Mouse (Mus musculus) liver, embryonic 16.5 days (tissue): ENCODE results near the gene Shroom3. TPM values are rescaled to one million over a fixed set of nuclear protein-coding genes. Genes with fewer than 3 reads are reported as not detected.

Experiments
- ATAC-seq: fragments of 200-750 bp; cut with Nextera tagmentation; 2 replicates; pipeline ENCODE4 v1.8.0; 2017; ENCODE audit warnings: low read depth, mild to moderate bottlenecking, moderate number of reproducible peaks, moderate library complexity
- H3K27ac ChIP-seq: fragments of 300-500 bp; sonication (generic); 2 replicates; pipeline ENCODE4 v1.5.1; 2014; ENCODE audit warnings: mild to moderate bottlenecking, low read length
- H3K27me3 ChIP-seq: fragments of 300-500 bp; sonication (generic); 2 replicates; pipeline ENCODE4 v1.6.1; 2014; ENCODE audit warnings: low read depth, low read length, mixed read lengths; ENCODE audit not compliant: control insufficient read depth, insufficient read depth
- H3K36me3 ChIP-seq: fragments of 300-500 bp; sonication (generic); 2 replicates; pipeline ENCODE4 v1.6.1; 2014; ENCODE audit warnings: mild to moderate bottlenecking; ENCODE audit not compliant: control insufficient read depth, insufficient read depth
- H3K4me1 ChIP-seq: fragments of 300-500 bp; sonication (generic); 2 replicates; pipeline ENCODE4 v1.6.1; 2014; ENCODE audit warnings: low read depth, low read length, mixed read lengths; ENCODE audit not compliant: control insufficient read depth
- H3K4me2 ChIP-seq: fragments of 300-500 bp; sonication (generic); 2 replicates; pipeline ENCODE4 v1.6.1; 2014; ENCODE audit warnings: low read depth, low read length, mixed read lengths
- H3K4me3 ChIP-seq: fragments of 300-500 bp; sonication (generic); 2 replicates; pipeline ENCODE4 v1.5.1; 2014; ENCODE audit warnings: low read depth, mild to moderate bottlenecking, low read length
- H3K9ac ChIP-seq: fragments of 300-500 bp; sonication (generic); 2 replicates; pipeline ENCODE4 v1.6.1; 2014; ENCODE audit warnings: low read depth, low read length
- H3K9me3 ChIP-seq: fragments of 300-500 bp; sonication (generic); replicated peaks from 2 replicates; pipeline ENCODE4 v1.6.1; 2016; ENCODE audit warnings: low read length; ENCODE audit not compliant: control insufficient read depth
- WGBS: fragments of 180-500 bp; shearing (Covaris S2); extraction: QIAGEN DNeasy Blood & Tissue Kit; methylation state at CpG from one replicate; pipeline ENCODE4 v1.1.7; 2014; ENCODE audit not compliant: insufficient replicate concordance; 5-methylcytosine and 5-hydroxymethylcytosine counted together
- polyA plus RNA-seq: library from polyadenylated mRNA; unstranded; fragments of >200 nt; fragmentation: Nextera tagmentation; extraction: Ambion mirVana; gene quantifications from 2 replicates; pipeline ENCODE4 v1.2.1, GENCODE M21; 2015

Gene Shroom3
- polyA plus RNA-seq, 1 experiment from 2014 or later: 0.31 TPM

DNA sequence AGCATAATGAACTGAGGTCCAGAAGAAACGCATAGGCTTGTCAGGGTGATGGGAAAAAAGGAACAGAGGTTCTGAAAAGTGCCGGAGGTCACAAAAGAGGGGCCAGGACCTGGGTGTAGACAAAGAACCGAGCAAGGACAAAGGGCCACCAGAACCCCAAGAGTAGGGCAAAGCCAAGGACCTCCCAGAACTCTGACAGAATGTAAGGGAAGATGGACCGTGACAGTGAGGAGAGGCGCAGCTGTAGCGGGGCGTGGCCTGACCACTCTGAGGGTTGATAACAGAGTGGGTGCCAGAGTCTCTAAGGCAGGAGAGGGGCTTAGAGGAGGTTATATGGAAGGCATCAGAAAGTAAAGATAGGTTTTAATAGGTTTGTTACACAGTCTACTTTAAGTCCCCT lies 77.3 kb downstream of the Shroom3 start:
- ATAC-seq: no peak
- no peak overlapping the region for H3K4me3 ChIP-seq
- no peaks in the 10 kb centered on the region for H3K9me3 ChIP-seq
- no peak overlapping the region for H3K27ac ChIP-seq
- H3K4me2 ChIP-seq: no peak overlapping the region
- H3K27me3 ChIP-seq: no peaks in the 10 kb centered on the region
- 55% methylated on average over 7 of the region's 7 CpGs for WGBS
- H3K9ac ChIP-seq: no peak overlapping the region
- H3K36me3 ChIP-seq: no peaks in the 10 kb centered on the region
- no peaks in the 10 kb centered on the region for H3K4me1 ChIP-seq

DNA sequence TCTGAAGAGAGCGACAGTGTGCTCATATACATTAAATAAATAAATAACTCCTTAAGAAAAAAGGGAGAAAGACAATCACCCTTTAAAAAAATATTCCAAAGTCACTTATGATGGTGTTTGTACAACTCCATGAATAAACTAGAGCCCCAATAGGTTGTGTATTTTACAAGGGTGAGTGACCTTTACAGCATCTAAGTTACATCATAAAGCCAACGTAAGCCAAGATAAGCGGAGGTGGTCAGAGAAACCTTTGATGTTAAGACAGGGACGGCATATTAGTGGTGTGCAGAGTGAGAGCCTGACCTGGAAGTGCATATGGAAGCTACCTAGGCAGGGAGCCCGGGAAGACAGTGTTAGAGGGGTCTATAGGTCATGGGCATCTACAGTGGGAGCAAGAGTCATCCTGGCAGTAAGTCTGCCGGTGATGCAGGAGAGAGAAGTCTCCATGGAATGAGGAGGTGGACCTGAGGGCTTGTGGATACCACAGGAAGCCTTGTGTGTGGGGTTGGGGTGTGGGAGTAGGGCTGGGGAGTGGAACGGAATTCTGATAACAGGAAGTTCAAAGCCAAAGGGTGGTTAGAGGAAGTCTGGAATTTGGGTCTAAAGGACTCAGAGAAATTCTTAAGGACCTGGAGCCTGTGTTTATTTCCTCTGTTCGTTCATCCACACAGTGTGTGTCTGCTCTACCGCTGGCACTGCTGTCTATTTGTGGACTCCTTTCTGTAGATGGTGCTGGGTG lies 78.5 kb downstream of the Shroom3 start:
- no peak for ATAC-seq
- Histone ChIP-seq H3K27ac (no peak overlapping the region), H3K9me3 (no peaks in the 10 kb centered on the region), H3K4me1 (no peaks in the 10 kb centered on the region), H3K36me3 (no peaks in the 10 kb centered on the region), H3K4me3 (no peak overlapping the region), H3K27me3 (no peaks in the 10 kb centered on the region), H3K9ac (no peak overlapping the region), H3K4me2 (no peak overlapping the region)
- 42% methylated on average over 9 of the region's 9 CpGs for WGBS

DNA sequence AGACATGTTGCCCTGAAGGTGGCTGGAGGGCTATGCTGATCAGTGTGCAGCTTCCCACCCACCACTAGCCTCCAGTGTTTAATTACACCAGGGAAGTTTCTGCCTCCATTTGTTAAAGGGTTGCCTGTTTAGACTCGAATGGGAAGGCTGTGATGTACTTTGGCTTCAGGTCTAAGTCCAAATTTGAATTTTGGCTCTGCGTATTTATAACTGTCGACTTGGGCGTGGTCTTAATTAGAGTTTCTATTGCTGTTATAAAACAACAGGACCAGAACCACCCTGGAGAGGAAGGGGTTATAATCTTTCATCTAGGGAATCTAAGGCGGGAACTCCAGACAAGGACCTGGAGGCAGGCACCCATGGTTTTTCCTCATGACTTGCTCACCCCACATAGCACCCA lies 79.2 kb downstream of the Shroom3 start:
- Histone ChIP-seq H3K36me3 (no peaks in the 10 kb centered on the region), H3K27ac (no peak overlapping the region), H3K9ac (no peak overlapping the region), H3K4me2 (no peak overlapping the region), H3K9me3 (no peaks in the 10 kb centered on the region), H3K27me3 (no peaks in the 10 kb centered on the region), H3K4me1 (no peaks in the 10 kb centered on the region), H3K4me3 (no peak overlapping the region)
- WGBS: 60% methylated on average over 5 of the region's 5 CpGs
- ATAC-seq: no peak

DNA sequence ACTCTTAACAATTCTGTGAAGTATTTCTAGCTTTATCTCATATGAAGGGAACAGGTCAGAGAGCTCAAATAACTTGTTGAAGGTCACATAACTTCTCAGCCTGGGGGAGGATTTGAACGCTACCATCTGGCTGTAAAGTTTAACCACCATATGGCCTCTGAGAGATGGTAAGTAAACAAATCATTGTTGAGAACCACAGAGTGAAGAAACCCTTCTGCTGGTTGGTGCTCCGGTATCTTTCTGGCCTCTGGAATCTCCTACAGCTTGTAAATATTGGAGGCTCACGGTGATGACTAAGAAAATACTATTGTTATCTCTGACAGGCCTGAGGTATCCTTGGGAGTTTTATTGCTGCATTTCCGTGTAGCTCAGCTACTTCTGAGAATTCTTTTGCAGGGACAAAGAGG lies 80.3 kb downstream of the Shroom3 start:
- Histone ChIP-seq H3K9me3 (no peaks in the 10 kb centered on the region), H3K9ac (no peak overlapping the region), H3K4me3 (no peak overlapping the region), H3K36me3 (no peaks in the 10 kb centered on the region), H3K4me2 (no peak overlapping the region), H3K4me1 (no peaks in the 10 kb centered on the region), H3K27ac (no peak overlapping the region), H3K27me3 (no peaks in the 10 kb centered on the region)
- no peak for ATAC-seq
- WGBS: 31% methylated on average over 4 of the region's 4 CpGs

DNA sequence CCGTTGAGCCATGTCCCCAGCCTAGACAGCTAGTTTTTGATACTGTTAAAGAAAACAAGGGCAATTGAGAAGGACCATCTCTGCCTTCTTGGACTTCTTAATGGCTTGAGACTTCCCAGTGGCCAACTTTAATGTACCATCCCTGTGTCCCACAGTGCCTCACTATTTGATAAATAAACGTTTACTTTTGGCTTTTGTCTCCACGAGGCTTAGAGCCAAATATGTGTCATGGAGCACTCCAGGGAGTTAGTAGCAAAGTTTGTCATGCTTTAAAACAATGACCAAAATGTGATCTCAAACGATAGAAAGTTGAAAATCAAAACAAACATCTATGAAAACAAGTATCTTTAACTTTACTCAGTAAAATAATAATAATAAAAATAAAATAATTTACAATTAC lies 83.1 kb downstream of the Shroom3 start:
- Histone ChIP-seq H3K4me3 (no peak overlapping the region), H3K4me1 (no peaks in the 10 kb centered on the region), H3K9ac (no peak overlapping the region), H3K4me2 (no peak overlapping the region), H3K9me3 (peaks cover 2% of the 10 kb centered on the region; the same call in 1 of the 2 replicates), H3K36me3 (no peaks in the 10 kb centered on the region), H3K27me3 (no peaks in the 10 kb centered on the region), H3K27ac (no peak overlapping the region)
- ATAC-seq: no peak
- 42% methylated on average over 4 of the region's 4 CpGs for WGBS

DNA sequence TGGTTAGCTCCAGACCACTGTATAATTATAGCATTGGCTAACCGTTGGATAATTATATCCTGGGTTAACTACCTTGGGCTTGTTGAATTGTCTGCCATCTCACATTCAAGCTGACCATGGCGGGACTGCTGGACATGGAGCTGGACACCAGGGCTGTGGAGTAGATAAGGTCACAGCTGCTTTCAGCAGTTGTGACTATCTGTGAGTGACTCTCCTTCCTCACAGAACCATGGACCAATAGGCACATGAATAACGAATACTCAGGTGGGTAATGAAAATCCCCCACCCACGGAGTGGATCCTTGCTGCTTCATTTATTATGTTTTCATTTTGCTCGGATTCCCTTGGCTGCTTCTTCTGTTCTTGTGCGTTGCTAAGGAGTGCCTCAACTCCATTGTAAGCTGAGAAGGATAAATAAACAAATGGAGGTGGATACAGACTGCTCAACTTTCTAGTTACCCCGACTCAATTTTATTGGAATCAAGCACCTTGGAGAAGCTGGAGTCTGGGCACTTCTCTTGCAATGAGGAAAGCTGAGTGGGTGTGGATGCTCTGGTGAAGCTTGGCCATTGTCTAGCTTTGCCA lies 84.1 kb downstream of the Shroom3 start:
- 43% methylated on average over 7 of the region's 7 CpGs for WGBS
- Histone ChIP-seq H3K4me2 (no peak overlapping the region), H3K4me1 (no peaks in the 10 kb centered on the region), H3K9me3 (peaks cover 2% of the 10 kb centered on the region; the same call in 1 of the 2 replicates), H3K9ac (no peak overlapping the region), H3K27me3 (no peaks in the 10 kb centered on the region), H3K4me3 (no peak overlapping the region), H3K27ac (no peak overlapping the region), H3K36me3 (no peaks in the 10 kb centered on the region)
- ATAC-seq: no peak

DNA sequence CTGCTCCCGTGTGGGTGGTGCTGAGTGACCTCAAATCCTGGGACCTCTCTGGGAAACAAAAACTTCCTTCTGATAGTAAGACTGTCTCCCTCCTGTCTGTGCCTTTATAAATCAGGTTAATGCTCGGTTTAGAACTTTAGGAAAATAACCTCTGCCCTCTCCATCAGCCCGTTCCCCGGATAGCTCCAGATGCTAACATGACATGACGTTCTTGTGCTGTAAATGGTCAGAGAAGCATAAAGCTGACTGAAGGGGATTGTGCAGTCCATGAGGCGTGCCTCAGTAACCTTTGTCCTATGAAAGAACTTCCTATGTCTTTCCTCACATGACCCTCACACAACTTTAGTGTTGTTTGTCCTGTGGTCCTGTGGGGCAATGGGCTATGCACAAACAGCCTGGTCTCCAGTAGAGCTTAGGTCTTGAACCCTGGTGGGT lies 84.6 kb downstream of the Shroom3 start:
- ATAC-seq: no peak
- no peaks in the 10 kb centered on the region for H3K27me3 ChIP-seq
- H3K9me3 ChIP-seq: peaks cover 2% of the 10 kb centered on the region; the same call in 1 of the 2 replicates
- H3K4me1 ChIP-seq: no peaks in the 10 kb centered on the region
- no peak overlapping the region for H3K4me2 ChIP-seq
- no peaks in the 10 kb centered on the region for H3K36me3 ChIP-seq
- H3K4me3 ChIP-seq: no peak overlapping the region
- no peak overlapping the region for H3K9ac ChIP-seq
- no peak overlapping the region for H3K27ac ChIP-seq
- 51% methylated on average over 6 of the region's 6 CpGs for WGBS

DNA sequence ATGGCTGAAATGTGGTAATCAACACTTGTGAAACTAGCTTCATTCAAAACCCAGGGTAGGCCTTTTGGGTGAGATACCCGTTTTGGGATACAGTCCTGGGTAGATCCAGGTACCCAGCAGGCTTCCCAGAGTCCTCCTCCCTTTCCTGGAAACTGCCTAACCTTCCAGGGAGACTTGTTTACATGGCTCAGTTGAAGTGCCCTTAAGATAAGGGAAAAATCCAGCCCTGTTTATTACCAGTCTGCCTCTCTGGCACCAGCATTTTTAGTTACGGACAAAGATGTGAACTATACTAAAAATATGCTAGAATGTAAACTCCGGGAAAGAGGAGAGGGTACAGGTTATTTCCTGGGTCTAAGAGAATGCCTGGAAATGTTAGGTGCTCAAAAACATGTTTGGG lies 90.6 kb downstream of the Shroom3 start:
- Histone ChIP-seq H3K27ac (no peak overlapping the region), H3K36me3 (no peaks in the 10 kb centered on the region), H3K27me3 (no peaks in the 10 kb centered on the region), H3K4me3 (no peak overlapping the region), H3K9me3 (peaks cover 2% of the 10 kb centered on the region; the same call in 1 of the 2 replicates), H3K4me2 (no peak overlapping the region), H3K4me1 (no peaks in the 10 kb centered on the region), H3K9ac (no peak overlapping the region)
- WGBS: 32% methylated on average over 3 of the region's 3 CpGs
- ATAC-seq: no peak

DNA sequence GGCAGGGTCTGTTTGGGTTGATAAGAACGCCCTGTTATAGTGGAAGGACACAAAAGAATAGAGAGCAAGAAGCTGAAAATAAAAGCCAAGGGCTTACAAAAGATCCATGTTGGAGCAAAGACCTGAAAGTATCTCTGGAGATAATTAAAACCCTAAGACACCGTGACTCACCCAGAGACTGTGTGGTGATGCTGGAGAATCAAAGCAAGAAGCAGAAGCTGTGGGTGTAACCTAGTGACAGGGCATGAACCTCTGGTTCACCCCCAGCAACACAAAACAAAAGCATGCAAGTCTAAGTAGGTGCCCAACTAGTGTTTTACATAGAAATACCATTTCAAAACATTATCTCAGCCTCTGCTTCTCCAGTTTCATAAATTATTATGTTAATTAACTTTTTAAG lies 91.2 kb downstream of the Shroom3 start:
- H3K9me3 ChIP-seq: peaks cover 2% of the 10 kb centered on the region; the same call in 1 of the 2 replicates
- ATAC-seq: no peak
- H3K4me1 ChIP-seq: no peaks in the 10 kb centered on the region
- 41% methylated on average over 2 of the region's 2 CpGs for WGBS
- no peaks in the 10 kb centered on the region for H3K27me3 ChIP-seq
- H3K4me3 ChIP-seq: no peak overlapping the region
- no peak overlapping the region for H3K4me2 ChIP-seq
- H3K36me3 ChIP-seq: no peaks in the 10 kb centered on the region
- no peak overlapping the region for H3K27ac ChIP-seq
- no peak overlapping the region for H3K9ac ChIP-seq
